Mouse (Mus musculus) frontal cortex, adult 2 months (tissue): ENCODE results near the gene Dolpp1. TPM values are rescaled to one million over a fixed set of nuclear protein-coding genes. Genes with fewer than 3 reads are reported as not detected.

ENCODE experiments used
- DNase-seq, 2 experiments: peaks; one replicate each; pipeline ENCODE4 v3.0.0; 2022; ENCODE audit warnings: low spot score in 1 of 2; ENCODE audit errors: extremely low spot score in 1 of 2
- polyA plus RNA-seq: library from polyadenylated mRNA; depleted of rRNA; stranded (reverse); fragments of >200 nt; gene quantifications from 2 replicates; pipeline ENCODE4 v1.2.3, GENCODE M21; 2012; rRNA removed

Gene Dolpp1
- 40.2 and 45.8 TPM in 2 replicates for polyA plus RNA-seq

DNA sequence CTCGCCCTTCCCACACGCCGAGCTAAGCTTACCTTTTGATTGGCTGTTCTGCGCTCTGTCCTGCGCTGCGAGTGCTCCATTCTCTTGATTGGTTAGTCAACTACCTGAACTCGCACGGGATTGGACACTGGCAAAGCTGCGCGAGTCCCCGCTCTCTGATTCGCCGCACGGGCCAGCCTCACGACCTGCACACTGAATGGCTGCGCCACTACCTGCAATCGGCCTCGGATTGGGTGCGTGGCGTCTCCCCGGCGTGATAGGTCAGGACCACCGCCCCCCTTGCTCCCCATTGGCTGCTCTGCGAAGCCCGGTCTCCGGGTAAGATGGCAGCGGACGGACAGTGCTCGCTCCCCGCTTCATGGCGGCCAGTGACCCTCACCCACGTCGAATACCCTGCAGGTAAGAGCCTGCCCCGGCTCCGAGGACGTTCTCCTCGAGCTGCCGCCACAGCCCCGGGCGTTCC is at the start of gene Dolpp1:
Dolpp1 (plus strand) TSS at position 141 of the 463 bp plus-strand sequence.
- peak; percentile 99 for DNase-seq

DNA sequence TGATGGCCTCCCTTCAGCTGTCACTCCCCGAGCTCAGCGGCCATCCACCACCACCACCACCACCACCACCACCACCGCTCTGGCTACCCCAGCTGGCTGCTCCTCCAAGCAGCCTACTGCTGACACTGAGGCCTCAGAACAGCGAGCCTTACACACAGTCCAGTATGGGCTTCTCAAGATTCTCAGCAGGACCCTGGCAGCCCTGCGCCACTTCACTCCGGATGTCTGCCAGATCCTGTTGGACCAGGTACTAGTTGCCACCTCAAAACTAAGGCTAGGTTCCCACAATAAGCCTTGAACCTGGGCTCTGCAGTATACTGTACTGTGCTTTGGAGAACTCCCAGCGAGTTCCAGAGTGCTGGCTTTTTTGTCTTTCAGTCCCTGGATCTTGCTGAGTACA is 49.5 kb upstream of the Dolpp1 start:
- DNase-seq, result no peak

DNA sequence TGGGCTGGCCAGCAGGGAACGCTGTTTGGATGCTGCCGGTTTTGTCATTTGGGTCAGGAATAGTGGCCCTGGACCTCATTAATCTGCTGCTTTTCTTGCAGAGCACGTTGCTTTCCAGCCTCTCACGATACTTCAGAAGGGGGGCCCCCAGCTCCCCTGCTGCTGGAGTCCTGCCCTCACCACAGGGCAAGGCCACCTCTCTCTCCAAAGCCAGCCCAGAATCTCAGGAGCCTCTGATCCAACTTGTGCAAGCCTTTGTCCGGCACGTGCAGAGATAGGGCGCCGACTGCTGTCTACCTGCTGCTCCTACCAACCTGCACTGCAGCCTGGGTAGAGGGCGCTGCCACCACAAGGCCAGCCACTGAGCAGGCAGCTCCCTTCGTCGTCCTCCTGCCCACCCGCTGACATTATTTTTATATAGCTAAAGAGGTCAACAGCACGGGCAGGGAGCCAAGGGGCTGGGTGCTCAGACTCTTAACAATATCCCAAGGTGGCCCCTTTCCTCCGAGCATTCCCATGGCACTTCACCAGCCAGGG is 48.4 kb upstream of the Dolpp1 start:
- DNase-seq, result no peak

DNA sequence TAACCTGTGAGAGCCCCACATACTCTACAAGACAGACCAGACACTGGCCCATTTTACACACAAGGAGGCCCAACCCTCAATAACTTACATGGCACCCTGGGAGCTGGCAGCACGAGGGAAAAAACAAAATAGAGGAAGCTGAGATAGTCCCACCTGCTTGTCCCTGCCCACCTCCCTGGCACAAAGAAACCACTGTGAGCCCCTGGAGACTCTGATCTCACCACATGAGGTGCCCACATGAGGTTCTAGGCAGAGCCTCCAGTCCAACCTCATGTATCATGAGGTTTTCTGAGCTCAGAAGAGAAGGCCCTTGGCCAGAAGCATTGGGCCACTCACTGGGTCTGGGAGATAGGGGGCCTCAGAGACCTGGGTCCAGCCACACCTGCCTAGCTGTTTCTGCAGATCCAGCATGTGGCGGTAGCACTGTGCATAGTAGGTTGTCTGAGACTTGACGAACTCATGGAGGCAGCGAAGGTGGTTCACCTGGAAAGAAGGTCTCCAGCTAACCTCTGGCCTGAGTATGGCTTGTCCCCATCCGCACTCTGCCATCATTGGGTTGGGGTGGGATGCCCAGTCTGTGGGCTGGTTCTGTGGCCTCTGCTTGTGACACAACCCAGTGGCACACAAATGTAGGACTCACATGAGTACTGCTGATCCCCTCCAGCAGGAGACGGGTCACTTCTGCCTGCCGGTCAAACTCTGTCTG is 45.9 kb upstream of the Dolpp1 start:
- no peak for DNase-seq

DNA sequence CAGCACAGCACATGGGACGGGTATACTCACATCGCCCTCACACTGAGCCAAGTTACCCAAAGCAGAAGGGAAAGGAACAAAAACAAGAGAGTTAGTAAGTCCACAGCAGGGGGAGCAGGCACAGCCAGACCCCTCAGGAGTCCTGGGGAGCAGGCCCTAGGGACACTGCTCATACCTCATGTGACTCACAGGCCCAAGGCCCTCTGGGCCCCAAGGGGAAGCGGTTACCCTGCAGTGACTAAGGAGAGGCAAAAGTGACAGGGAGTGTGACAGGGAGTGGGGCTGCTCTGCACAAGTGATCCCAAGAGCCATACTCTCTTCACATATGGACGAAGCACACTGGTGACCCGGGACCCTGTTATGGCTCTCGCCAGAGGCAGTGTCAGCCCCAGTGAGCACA is 42.9 kb upstream of the Dolpp1 start:
- DNase-seq, result no peak

DNA sequence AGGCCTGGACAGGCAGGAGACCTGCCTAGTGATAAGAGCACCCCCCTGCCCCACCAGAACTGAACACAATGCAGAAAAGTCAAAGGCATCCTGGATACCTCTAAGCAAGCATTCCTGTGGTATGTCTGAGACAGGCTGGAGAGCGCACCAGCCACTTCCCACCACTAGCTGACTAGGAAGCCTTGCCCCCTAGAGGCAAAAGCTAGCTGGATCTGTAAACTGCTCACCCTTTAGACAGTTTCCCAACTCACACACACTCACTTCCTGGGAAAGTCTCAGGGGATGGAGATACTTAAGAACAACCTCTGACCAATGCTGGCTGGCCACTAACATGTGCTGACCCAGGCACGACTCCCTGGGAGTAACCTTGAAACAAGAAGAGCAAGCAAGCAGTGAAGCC is 40.9 kb upstream of the Dolpp1 start:
- DNase-seq, result no peak

DNA sequence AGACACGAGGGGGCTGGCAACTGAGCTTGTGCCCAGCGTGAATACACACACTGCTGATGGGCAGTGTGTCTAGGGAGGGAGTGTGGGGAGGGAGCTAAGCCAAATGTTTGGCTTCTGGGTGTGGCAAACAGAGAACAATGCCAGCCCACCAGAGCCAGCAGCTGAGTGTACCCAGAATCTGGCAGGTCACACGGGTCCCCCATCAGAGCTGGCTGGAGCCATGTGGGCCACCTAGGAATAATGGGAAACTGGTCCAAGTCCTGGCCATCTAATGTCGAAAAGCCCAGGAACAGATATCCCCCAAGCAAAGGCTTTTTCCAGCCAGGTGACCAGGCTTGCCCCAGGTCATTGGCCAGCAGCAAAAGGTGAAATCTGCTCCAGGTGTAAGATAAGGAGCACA is 36.2 kb upstream of the Dolpp1 start:
- no peak for DNase-seq

DNA sequence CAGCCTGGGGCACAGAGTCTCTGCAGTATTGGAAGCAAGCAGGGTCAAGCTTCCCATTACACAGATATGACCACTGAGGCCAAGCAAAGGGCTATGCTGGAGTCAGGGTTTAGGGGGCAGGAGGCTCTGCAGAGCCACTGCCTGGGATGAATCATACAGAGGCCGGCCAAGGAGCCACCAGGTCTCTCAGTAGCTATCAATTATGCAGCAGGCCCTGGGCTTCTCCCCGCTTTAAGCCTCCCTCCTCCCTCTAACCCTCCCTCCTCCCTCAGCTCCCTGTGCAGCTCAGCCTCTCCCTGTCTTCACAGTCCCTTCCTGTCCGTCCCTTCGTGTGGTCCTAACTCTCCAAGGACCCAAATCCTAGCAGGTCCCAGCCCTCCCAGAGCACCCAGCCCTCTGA is 35.8 kb upstream of the Dolpp1 start:
- DNase-seq, result no peak

DNA sequence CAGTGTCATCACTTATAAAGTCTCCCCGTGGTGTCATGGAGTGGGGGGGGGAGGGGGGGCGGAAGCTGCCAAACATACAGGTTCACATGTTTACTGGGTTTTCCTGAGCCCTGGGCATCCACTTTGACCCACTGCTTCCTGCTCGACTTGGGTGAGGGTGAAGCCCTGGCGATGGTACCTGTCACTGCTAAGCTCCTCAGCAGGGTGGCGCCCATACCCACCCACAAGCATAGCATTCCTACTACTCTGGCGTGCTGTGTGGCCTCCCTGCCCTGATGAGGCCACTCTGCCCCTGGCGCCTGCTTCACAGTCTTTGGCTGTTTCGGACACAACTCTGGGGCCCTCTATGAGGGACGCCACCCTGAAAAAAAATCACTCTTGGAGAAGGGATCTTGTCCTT is 35.1 kb upstream of the Dolpp1 start:
- DNase-seq, result no peak

DNA sequence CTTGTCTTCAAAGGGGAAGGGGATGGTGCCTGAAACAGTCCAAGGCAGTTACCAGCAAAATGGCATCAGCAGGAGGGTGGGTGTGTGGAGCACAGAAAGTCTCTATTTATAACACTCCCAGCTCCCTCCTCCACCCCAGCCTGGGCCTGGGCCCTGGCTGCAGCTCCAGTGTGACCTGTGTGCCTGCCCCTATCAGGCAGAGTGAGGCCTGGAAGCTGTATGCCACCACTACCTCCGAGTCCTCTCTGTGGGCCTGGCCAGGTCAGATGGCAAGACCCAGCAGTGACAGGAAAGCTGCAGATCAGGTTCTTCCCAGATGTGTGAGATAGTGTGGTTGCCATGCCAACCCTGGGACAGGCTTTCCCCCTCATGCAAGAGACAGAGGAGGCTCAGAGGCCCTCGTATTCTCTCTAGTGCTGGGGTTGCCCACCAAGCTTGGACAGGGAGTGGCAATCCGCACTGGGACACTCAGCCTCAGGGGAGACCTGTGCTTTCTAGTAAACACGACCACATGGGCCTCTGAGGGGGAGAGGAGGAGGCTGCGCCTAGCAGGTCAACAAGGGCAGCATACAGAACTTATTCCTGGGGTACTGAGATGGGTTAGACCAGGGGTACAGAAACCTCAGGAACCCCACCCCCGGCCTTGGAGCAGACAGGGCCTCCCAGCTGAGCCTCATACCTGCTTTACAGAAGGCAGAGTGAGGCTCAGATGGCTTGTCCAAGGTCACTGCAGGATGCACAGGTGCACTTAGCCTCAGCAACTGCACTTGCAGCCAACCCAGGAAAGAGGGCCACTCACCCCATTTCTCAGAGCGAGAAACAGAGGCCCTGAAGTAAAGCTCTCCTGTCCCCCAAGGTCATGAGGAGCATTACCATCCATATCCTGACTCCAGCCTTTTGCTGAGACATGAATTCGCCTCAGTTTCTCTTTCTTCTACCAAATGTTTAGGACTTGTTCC is 34.2 kb upstream of the Dolpp1 start:
- DNase-seq, result peak in 1 of 2 experiments; percentile 66

DNA sequence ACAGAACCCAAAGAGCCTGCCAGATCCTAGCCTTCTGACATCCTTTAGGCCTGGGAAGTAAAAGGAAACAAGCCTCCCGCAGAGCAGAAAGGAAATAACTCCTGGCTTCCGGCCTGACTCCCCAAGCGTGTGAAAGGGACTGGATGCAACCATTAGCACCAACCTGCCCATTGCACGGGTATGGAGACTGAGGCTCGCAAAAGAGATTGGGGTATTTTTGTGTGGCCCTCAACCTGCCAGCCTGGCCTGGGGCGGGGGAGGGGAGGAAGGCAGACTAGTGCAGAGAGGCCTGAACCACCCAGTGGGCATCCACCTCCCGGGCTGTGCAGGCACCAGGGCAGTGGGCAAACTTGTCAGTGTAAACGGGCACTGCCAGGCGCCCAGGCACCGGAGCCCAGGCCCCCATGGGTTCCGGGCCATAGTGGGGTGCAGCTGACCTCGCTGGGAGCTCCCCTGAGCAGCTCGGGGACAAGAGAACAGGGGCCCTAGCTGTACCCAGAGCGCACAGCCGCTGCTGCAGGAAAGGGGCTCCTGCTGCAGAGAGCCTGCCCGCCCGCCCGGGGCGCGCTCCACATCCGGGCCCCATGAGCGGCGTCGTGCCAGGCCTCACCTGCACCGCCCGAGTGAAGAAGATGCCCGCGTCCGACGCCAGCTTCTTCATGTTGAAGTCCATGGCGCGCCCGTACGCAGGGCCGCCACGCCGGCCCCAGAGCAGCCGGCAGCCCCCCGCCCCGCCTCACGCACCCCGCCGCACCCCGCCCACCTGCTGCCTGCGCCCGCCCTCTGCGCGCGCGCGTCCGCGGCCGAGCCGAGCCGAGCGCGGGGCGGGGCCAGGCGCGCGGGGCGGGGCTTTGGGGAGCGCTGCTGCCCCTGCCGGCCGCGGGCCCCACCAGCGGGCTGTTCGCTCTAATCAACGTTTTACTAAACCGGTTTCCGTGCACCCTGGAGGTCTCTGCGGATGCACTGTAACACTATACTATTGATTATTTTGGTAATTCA is 33.2 kb upstream of the Dolpp1 start, which contains the start of gene Sh3glb2:
Sh3glb2 (minus strand) TSS at position 805 of the 999 bp plus-strand sequence.
- DNase-seq, result peak in 1 of 2 experiments; percentile 78

DNA sequence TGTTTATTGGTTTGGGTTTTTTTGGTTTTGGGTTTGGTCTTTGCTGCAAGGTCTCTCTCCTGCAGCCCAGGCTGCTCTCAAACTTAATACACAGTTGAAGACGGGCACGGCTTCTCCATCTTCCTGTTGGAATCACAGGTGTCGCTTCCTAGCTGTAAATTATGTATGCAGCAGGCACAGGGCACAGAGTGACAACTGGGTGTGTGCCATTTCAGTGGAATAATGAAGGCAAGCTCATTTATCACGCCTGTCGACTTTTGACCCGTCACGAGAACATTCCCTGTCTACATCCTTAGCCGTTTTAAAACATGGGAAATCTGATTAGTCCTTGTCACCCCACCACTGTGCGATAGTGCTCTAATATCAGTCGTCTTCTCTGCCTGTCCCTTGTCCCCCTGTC is 31.4 kb upstream of the Dolpp1 start:
- no peak for DNase-seq

DNA sequence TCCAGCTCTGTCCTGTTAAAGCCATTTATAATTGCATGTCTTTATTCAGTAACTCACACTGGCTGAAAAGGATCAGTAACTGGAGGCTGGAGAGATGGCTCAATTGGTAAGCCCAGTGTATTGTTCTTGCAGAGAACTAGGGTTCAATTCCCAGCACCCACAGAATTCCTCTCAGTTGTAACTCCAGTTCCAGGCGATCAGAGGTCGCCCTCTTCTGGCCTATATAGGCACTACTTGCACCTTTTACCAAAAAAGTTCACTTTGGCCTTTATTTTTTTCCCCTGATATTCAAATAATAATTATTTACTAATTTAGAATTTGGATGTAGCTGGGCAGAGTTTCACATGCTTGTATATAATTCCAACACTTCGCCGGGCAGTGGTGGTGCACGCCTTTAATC is 29.2 kb upstream of the Dolpp1 start:
- no peak for DNase-seq

DNA sequence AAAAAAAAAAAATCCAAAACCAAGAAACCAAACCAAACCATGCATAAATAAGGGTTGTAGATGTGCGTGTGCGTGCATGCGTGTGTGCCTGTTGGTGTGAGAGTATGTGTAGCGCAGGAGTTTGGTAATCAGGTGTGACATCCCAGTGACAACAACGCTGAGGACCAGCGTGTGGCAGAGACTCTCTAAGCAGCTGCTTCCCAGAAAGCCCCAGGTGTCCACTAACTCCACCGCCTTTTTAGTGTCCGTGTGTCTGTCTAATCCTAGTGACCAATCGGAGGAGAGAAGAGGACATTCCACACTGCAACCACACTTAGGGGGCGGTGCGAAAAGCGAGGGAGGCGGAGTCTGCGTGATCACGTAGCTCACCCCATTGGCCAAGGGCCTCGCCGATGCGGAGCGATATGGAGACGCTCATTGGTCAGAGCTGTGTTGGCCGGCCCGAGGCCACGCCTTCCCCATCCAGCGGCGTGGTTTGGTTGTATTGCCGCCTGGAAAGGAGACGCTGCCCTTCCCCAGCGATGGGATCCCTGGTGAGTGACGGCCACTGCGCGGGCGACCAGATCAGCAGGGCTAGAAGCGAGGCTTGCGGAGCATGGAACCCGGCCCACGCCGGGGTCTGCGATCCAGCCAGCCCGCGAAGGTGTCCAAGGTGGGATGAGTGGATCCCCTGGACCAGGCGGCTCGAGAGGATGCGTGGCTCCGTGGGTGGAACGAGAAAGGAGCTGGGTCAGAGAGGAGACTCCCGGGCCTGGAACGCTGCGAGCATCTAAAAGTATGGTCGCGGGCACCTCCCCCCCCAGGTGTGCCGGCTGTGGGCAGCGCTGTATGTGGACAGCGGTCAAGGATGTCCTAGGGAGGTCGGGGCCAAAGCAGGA is 28.0 kb upstream of the Dolpp1 start, which contains the start of gene Miga2:
Miga2 (plus strand) TSS at position 461 of the 878 bp plus-strand sequence.
- peak; percentile 99 for DNase-seq

DNA sequence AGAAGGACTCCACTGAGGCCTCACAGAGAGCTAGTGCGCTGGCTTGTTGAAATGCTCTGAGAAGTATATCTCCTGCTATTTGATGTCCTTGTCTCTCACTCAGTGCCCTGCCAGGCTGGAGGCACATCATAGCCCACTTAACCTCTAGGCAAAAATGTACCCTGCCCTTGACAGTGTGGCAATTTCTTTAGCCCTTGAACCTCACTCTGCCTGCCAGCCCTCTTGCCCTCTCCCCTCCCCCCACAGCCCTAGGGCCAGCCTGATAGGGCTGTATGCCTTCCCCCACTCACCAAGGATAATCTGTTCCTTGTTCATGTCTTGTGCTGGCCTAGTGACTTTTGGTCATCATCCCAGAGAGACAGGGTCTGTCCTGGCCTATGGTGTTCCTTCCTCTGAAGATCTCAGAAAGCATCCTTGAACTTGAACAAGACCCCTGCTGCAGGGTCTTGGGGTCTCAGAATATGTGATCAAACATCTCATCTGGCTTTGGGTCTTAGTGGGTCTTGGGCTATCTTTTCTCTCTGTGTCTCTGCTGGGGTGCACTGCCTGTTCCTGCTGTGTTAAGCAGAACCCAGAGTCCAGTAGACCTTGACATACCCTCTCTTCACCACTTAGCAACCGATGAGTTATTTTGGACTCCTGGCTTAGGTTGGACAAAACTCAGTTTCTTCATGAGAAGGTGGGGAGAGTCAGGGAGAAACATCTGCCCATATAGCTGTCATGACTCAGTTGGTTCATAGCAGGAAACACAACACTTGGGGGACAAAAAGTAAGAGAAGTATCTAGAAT is 26.6 kb upstream of the Dolpp1 start:
- no peak for DNase-seq

DNA sequence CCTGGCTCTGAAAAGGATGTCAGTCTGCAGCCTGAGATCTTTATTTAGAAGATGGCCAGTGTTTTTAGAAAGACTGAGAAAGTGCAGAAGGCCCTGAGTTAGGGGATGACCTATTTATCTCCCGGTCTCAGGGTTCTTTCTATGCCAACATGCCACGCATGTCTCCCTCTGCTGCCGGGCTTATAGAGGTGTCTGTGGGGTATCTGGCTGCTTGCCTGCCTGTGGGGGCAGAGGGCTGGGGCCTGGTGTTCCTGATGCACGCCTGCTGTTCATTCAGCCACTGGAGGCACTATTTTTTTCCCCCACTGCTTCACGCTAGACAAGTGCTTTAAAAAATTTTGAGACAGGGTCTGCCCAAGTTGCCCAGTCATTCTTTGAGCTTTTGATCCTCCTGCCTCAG is 25.9 kb upstream of the Dolpp1 start:
- DNase-seq, result peak in 1 of 2 experiments; percentile 47

DNA sequence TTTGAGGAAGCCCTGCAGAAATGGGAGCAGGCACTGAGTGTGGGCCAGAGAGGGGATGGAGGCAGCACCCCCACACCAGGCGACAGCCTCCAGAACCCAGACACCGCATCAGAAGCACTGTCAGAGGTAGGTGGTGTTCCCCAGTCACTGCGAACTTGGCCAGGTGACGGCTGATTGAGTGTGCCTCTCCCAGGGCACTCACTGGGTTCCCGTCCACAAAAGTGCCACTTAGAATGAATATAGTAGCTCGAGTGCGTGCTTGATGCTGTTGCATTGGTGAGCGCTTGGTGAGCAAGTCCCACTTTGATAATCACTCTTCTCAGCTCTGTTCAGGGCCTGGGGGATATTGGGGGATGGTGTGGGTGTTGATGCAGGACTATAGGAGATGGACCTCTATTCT is 20.5 kb upstream of the Dolpp1 start:
- no peak for DNase-seq

DNA sequence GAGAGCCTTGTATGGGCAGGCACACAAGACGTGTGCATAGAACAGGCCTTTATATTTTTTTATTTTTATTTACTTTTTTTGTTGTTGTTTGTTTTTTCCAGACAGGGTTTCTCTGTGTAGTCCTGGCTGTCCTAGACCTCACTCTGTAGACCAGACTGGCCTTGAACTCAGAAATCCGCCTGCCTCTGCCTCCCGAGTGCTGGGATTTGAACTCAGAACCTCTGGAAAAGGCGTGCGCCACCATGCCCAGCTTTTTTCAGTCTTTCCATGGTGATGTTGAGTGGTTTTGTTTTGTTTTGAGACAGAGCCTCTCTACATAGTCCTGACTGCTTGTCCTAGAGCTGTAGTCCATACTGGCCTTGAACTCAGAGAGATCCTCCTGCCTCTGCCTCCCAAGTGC is 19.3 kb upstream of the Dolpp1 start:
- DNase-seq, result no peak
